ENCODE assay signal across 9 mouse cellular contexts in the genomic region with DNA sequence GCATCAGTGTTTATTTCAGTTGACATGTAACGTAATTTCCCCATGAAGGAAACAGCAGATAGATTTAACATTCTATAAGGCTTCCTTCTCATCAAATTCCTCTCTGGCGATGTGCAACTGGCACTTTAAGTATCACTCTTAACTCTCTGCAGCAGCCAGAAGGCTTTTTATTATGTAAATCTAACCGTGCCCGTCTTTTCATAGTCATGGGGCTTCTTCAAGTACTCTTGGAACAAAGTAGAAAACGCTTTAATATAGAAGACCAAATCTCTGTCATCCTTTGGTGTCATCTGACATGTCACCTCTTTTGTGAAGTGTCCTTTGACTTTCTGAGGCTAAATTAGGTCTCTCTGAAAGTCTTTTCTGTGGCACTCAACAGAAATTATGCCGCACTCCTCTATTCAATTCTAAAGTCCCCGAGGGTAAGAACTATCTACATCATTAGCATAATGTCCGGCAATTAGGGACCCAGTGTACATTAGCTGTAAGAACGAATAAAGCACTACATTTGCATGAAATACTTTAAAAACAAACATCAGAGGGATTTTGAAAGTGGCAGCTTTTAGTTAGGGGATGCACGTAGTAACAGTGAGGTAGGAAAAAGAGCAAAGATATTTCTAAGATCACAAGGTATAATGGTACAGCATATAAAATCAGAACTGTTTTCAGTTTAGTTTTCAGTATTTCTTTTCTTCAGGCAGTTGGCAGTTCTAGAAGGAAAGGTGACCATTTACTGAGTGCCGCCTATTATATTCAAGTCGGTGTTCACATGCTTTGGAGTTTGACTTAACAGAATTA. TPM values are rescaled to one million over a fixed set of nuclear protein-coding genes. Genes with fewer than 3 reads are reported as not detected.
DNase-seq lines count a peak whose midpoint lies in the region; ATAC-seq and TF ChIP-seq lines count a peak whose summit lies in the region.
"Had no signal": no experiment of that assay in that cellular context is flagged by ENCODE, and none has a peak within 500 bp of the region (broad histone marks: within the 10 kb centered on the region; RNA-seq: fewer than 3 reads in every experiment).

No protein-coding gene starts in this region.

- TF ChIP-seq CTCF in MEL (IDR thresholded peaks at IDR 0.05 in 2 of 3, conservative IDR thresholded peaks at IDR 0.05 in 1 of 3; ENCODE audit: control insufficient read depth in 1 of 3, insufficient read depth in 1 of 3, low read depth in 2 of 3, low read length in 3 of 3, poor library complexity in 1 of 3, severe bottlenecking in 1 of 3) = no peak

- no peak for ATAC-seq in heart, embryonic 13.5 days (ENCODE audit: extremely low read depth, insufficient number of reproducible peaks, low FRiP score, low TSS enrichment)
- ATAC-seq: Patski had no signal

- H3K9me3 ChIP-seq in heart, embryonic 13.5 days = no peaks in the 10 kb centered on the region
- no peaks in the 10 kb centered on the region for H3K9me3 ChIP-seq in MEL (replicated peaks; ENCODE audit: insufficient read depth, low read length)
- H3K9me3 ChIP-seq in hindbrain, embryonic 10.5 days = no peaks in the 10 kb centered on the region
- H3K9me3 ChIP-seq in midbrain, embryonic 10.5 days (replicated peaks) = no peaks in the 10 kb centered on the region

- peak overlapping the region; percentile 97 for H3K27ac ChIP-seq in heart, embryonic 13.5 days (replicated peaks)
- no peak overlapping the region for H3K27ac ChIP-seq in MEL (ENCODE audit: control insufficient read depth, low read depth, low read length)
- H3K27ac ChIP-seq in hindbrain, embryonic 10.5 days = peak overlapping the region; percentile 97
- H3K27ac ChIP-seq in midbrain, embryonic 10.5 days (replicated peaks) = peak overlapping the region; percentile 97

- no peak for TF ChIP-seq POLR2A in MEL (IDR thresholded peaks at IDR 0.05; ENCODE audit: control insufficient read depth in 1 of 2, insufficient read depth in 1 of 2, low read depth in 1 of 2, low read length in 2 of 2, poor library complexity in 1 of 2)

- H3K36me3 ChIP-seq in heart, embryonic 13.5 days = peaks cover 7% of the 10 kb centered on the region
- H3K36me3 ChIP-seq in MEL (ENCODE audit: control insufficient read depth in 1 of 2, insufficient read depth in 2 of 2, low read length in 2 of 2) = peaks cover 0 to 27% of the 10 kb centered on the region in 2 experiments; a peak in 2 of 4 replicates
- H3K36me3 ChIP-seq in hindbrain, embryonic 10.5 days = peaks cover 15% of the 10 kb centered on the region
- H3K36me3 ChIP-seq in midbrain, embryonic 10.5 days = peaks cover 14% of the 10 kb centered on the region

- peaks cover 42% of the 10 kb centered on the region for H3K4me1 ChIP-seq in heart, embryonic 13.5 days
- H3K4me1 ChIP-seq in MEL (ENCODE audit: control insufficient read depth in 1 of 2, insufficient read depth in 2 of 2, low read length in 2 of 2) = peaks cover 1 to 11% of the 10 kb centered on the region in 2 experiments
- H3K4me1 ChIP-seq in hindbrain, embryonic 10.5 days (replicated peaks) = peaks cover 39% of the 10 kb centered on the region
- H3K4me1 ChIP-seq in midbrain, embryonic 10.5 days = peaks cover 37% of the 10 kb centered on the region

- peak overlapping the region; percentile 96 for H3K4me3 ChIP-seq in heart, embryonic 13.5 days
- peak overlapping the region; percentile 81 to 97 for H3K4me3 ChIP-seq in MEL (ENCODE audit: control insufficient read depth in 1 of 2, insufficient read depth in 1 of 2, low read depth in 2 of 2, low read length in 2 of 2)
- peak overlapping the region; percentile 95 for H3K4me3 ChIP-seq in hindbrain, embryonic 10.5 days
- H3K4me3 ChIP-seq in midbrain, embryonic 10.5 days = peak overlapping the region; percentile 78

- H3K27me3 ChIP-seq in heart, embryonic 13.5 days (replicated peaks) = no peaks in the 10 kb centered on the region
- no peaks in the 10 kb centered on the region for H3K27me3 ChIP-seq in MEL (ENCODE audit: control insufficient read depth in 1 of 2, insufficient read depth in 2 of 2, low read length in 2 of 2)
- no peaks in the 10 kb centered on the region for H3K27me3 ChIP-seq in hindbrain, embryonic 10.5 days (ENCODE audit: insufficient read depth, poor library complexity, severe bottlenecking)
- H3K27me3 ChIP-seq in midbrain, embryonic 10.5 days (ENCODE audit: low read depth, poor library complexity, severe bottlenecking) = no peaks in the 10 kb centered on the region
- H3K27me3 ChIP-seq: Patski had no signal

- no peak for TF ChIP-seq RAD21 in MEL (IDR thresholded peaks at IDR 0.05; ENCODE audit: low read depth, low read length)

- H3K79me2 ChIP-seq in MEL (ENCODE audit: control insufficient read depth, insufficient read depth, low read length, poor library complexity) = peaks cover 45% of the 10 kb centered on the region

- H3K4me2 ChIP-seq in heart, embryonic 13.5 days = peak overlapping the region; percentile 73

- peak overlapping the region; percentile 97 for H3K9ac ChIP-seq in heart, embryonic 13.5 days
- peak overlapping the region; percentile 97 for H3K9ac ChIP-seq in MEL (ENCODE audit: control insufficient read depth, low read depth, low read length, poor library complexity, severe bottlenecking)

- no peak for DNase-seq in heart, adult 11 months
- no peak for DNase-seq in MEL (ENCODE audit: low read depth, low spot score)
- no peak for DNase-seq in hindbrain, embryonic 10.5 days (ENCODE audit: low spot score)
- DNase-seq in midbrain, embryonic 10.5 days (ENCODE audit: low spot score) = no peak
- no peak for DNase-seq in left cerebral cortex, adult 11 months (ENCODE audit: low spot score)
- no peak for DNase-seq in gastrocnemius, postnatal 25 days
- no peak for DNase-seq in ovary, adult 18-20 months (ENCODE audit: low spot score)

- WGBS in heart, embryonic 13.5 days = 44% methylated on average over 12 of the region's 12 CpGs
- 31% methylated on average over 12 of the region's 12 CpGs for WGBS in hindbrain, embryonic 10.5 days
- 33% methylated on average over 12 of the region's 12 CpGs for WGBS in midbrain, embryonic 10.5 days

- TF ChIP-seq EP300 in MEL (IDR thresholded peaks at IDR 0.05; ENCODE audit: low read depth in 1 of 2, low read length in 2 of 2) = no peak

TF ChIP-seq in MEL, 35 proteins besides CTCF, POLR2A, EP300 and RAD21:
- no peak for TF ChIP-seq ZNF384 (IDR thresholded peaks at IDR 0.05; ENCODE audit: low read depth, low read length)
- no peak for TF ChIP-seq MXI1 (IDR thresholded peaks at IDR 0.05; ENCODE audit: low read depth, low read length)
- no peak for TF ChIP-seq POLR2AphosphoS5 (IDR thresholded peaks at IDR 0.05; ENCODE audit: borderline replicate concordance, low read depth, low read length)
- no peak for TF ChIP-seq ELF1 (IDR thresholded peaks at IDR 0.05; ENCODE audit: low read depth, low read length)
- TF ChIP-seq POLR2AphosphoS2 (IDR thresholded peaks at IDR 0.05; ENCODE audit: low read length) = no peak
- no peak for TF ChIP-seq E2F4 (IDR thresholded peaks at IDR 0.05; ENCODE audit: borderline replicate concordance, low read depth, low read length)
- no peak for TF ChIP-seq USF2 (IDR thresholded peaks at IDR 0.05; ENCODE audit: borderline replicate concordance in 1 of 2, insufficient read depth in 1 of 2, low read depth in 1 of 2, low read length in 2 of 2)
- TF ChIP-seq JUND (IDR thresholded peaks at IDR 0.05; ENCODE audit: low read depth, low read length) = no peak
- no peak for TF ChIP-seq MAX (IDR thresholded peaks at IDR 0.05; ENCODE audit: low read length)
- no peak for TF ChIP-seq MYB (IDR thresholded peaks at IDR 0.05; ENCODE audit: low read depth, low read length)
- TF ChIP-seq TCF12 (IDR thresholded peaks at IDR 0.05; ENCODE audit: low read depth, low read length) = no peak
- TF ChIP-seq RCOR1 (IDR thresholded peaks at IDR 0.05; ENCODE audit: low read depth, low read length) = no peak

RNA-seq across cellular contexts. Expression of a gene that starts 1.2 kb away (rescaled TPM):
- polyA plus RNA-seq in heart, embryonic 13.5 days (2015; fragmentation: Nextera tagmentation; extraction: Ambion mirVana) = 13.5 and 15.2 TPM in 2 replicates
- total RNA-seq in MEL (2012; rRNA removed) = 4.3 and 5.9 TPM in 2 replicates
- 1 to 10 TPM in 1 of 2 experiments, not detected in 1; 5.8 TPM for polyA plus RNA-seq in MEL (2012; ENCODE audit: insufficient read depth in 1 of 2, insufficient read length in 2 of 2, low read depth in 1 of 2, low replicate concordance in 2 of 2, missing spikeins in 1 of 2)
- 23.5 and 25.8 TPM in 2 replicates for polyA plus RNA-seq in hindbrain, embryonic 10.5 days (2016; fragmentation: Nextera tagmentation; extraction: Ambion mirVana)
- polyA plus RNA-seq in midbrain, embryonic 10.5 days (2016; fragmentation: Nextera tagmentation; extraction: Ambion mirVana) = 25.0 and 27.3 TPM in 2 replicates
- 1 to 10 TPM; 6.1 to 7.8 TPM for total RNA-seq in gastrocnemius, postnatal 25 days (2021)

RNA-seq across cellular contexts. Expression of a gene that starts 1.7 kb away (rescaled TPM):
- 10.8 and 12.3 TPM in 2 replicates for polyA plus RNA-seq in heart, embryonic 13.5 days (2015; fragmentation: Nextera tagmentation; extraction: Ambion mirVana)
- total RNA-seq in MEL (2012; rRNA removed) = 14.4 and 16.7 TPM in 2 replicates
- 10 to 100 TPM in 1 of 2 experiments, not detected in 1; 28.7 TPM for polyA plus RNA-seq in MEL (2012; ENCODE audit: insufficient read depth in 1 of 2, insufficient read length in 2 of 2, low read depth in 1 of 2, low replicate concordance in 2 of 2, missing spikeins in 1 of 2)
- polyA plus RNA-seq in hindbrain, embryonic 10.5 days (2016; fragmentation: Nextera tagmentation; extraction: Ambion mirVana) = 13.3 and 19.3 TPM in 2 replicates
- 15.6 and 18.0 TPM in 2 replicates for polyA plus RNA-seq in midbrain, embryonic 10.5 days (2016; fragmentation: Nextera tagmentation; extraction: Ambion mirVana)
- total RNA-seq in gastrocnemius, postnatal 25 days (2021) = 10 to 100 TPM in 1 of 2 experiments, 1 to 10 TPM in 1; 9.4 to 11.0 TPM

RNA-seq across cellular contexts. Expression of a gene that starts 20.7 kb away (rescaled TPM):
- polyA plus RNA-seq in heart, embryonic 13.5 days (2015; fragmentation: Nextera tagmentation; extraction: Ambion mirVana) = 20.3 and 20.5 TPM in 2 replicates
- 10.7 and 12.1 TPM in 2 replicates for total RNA-seq in MEL (2012; rRNA removed)
- 10 to 100 TPM in 1 of 2 experiments, not detected in 1; 16.6 TPM for polyA plus RNA-seq in MEL (2012; ENCODE audit: insufficient read depth in 1 of 2, insufficient read length in 2 of 2, low read depth in 1 of 2, low replicate concordance in 2 of 2, missing spikeins in 1 of 2)
- polyA plus RNA-seq in hindbrain, embryonic 10.5 days (2016; fragmentation: Nextera tagmentation; extraction: Ambion mirVana) = 33.9 and 35.8 TPM in 2 replicates
- 30.4 and 35.2 TPM in 2 replicates for polyA plus RNA-seq in midbrain, embryonic 10.5 days (2016; fragmentation: Nextera tagmentation; extraction: Ambion mirVana)
- total RNA-seq in gastrocnemius, postnatal 25 days (2021) = 10 to 100 TPM in 1 of 2 experiments, 1 to 10 TPM in 1; 8.8 to 14.9 TPM
